Mouse (Mus musculus) embryonic facial prominence, embryonic 11.5 days (tissue): ENCODE measurements around the gene Slc1a5. TPM values are rescaled to one million over a fixed set of nuclear protein-coding genes. Genes with fewer than 3 reads are reported as not detected.
A peak's percentile ranks its signal among the peaks of the same experiment; 100 is the strongest.

ENCODE experiments used
- ATAC-seq: fragments of 200-750 bp; cut with Nextera tagmentation; replicated peaks from 2 replicates; pipeline ENCODE4 v1.8.0; 2017; ENCODE audit warnings: low read depth; ENCODE audit not compliant: insufficient number of reproducible peaks, low FRiP score, low TSS enrichment
- DNase-seq: peaks from one replicate; pipeline ENCODE4 v3.0.0-alpha.2; 2015; ENCODE audit warnings: low spot score
- H3K27ac ChIP-seq: fragments of 300-500 bp; sonication (generic); replicated peaks from 2 replicates; pipeline ENCODE4 v1.5.1; 2014; ENCODE audit warnings: mild to moderate bottlenecking, low read depth, low read length, control low read depth
- H3K27me3 ChIP-seq: fragments of 300-500 bp; sonication (generic); 2 replicates; pipeline ENCODE4 v1.6.1; 2014; ENCODE audit warnings: mild to moderate bottlenecking, low read length, moderate library complexity, mixed read lengths; ENCODE audit not compliant: control insufficient read depth, insufficient read depth
- H3K36me3 ChIP-seq: fragments of 300-500 bp; sonication (generic); replicated peaks from 2 replicates; pipeline ENCODE4 v1.6.1; 2014; ENCODE audit warnings: low read depth, mild to moderate bottlenecking, low read length, moderate library complexity, mixed read lengths; ENCODE audit not compliant: control insufficient read depth, insufficient read depth
- H3K4me1 ChIP-seq: fragments of 300-500 bp; sonication (generic); 2 replicates; pipeline ENCODE4 v1.6.1; 2014; ENCODE audit warnings: low read length, mixed read lengths; ENCODE audit not compliant: control insufficient read depth, insufficient read depth
- H3K4me2 ChIP-seq: fragments of 300-500 bp; sonication (generic); 2 replicates; pipeline ENCODE4 v1.6.1; 2014; ENCODE audit warnings: low read depth, mild to moderate bottlenecking, control low read depth, low read length, moderate library complexity
- H3K4me3 ChIP-seq: fragments of 300-500 bp; sonication (generic); 2 replicates; pipeline ENCODE4 v1.5.1; 2014; ENCODE audit warnings: low read depth, low read length, control low read depth
- H3K9ac ChIP-seq: fragments of 300-500 bp; sonication (generic); replicated peaks from 2 replicates; pipeline ENCODE4 v1.6.1; 2014; ENCODE audit warnings: mild to moderate bottlenecking, control low read depth, low read length
- H3K9me3 ChIP-seq: fragments of 300-500 bp; sonication (generic); replicated peaks from 2 replicates; pipeline ENCODE4 v1.6.1; 2016; ENCODE audit warnings: mild to moderate bottlenecking, low read length, inconsistent platforms, mixed read lengths; ENCODE audit not compliant: control insufficient read depth
- WGBS: fragments of 180-500 bp; shearing (Covaris S2); extraction: QIAGEN DNeasy Blood & Tissue Kit; methylation state at CpG from one replicate; pipeline ENCODE4 v1.1.7; 2014; 5-methylcytosine and 5-hydroxymethylcytosine counted together
- polyA plus RNA-seq: library from polyadenylated mRNA; unstranded; fragments of >200 nt; fragmentation: Nextera tagmentation; extraction: Ambion mirVana; gene quantifications from 2 replicates; pipeline ENCODE4 v1.2.1, GENCODE M21; 2014

Slc1a5 gene
- polyA plus RNA-seq, 1 experiment from 2014 or later: 19.6 TPM

DNA sequence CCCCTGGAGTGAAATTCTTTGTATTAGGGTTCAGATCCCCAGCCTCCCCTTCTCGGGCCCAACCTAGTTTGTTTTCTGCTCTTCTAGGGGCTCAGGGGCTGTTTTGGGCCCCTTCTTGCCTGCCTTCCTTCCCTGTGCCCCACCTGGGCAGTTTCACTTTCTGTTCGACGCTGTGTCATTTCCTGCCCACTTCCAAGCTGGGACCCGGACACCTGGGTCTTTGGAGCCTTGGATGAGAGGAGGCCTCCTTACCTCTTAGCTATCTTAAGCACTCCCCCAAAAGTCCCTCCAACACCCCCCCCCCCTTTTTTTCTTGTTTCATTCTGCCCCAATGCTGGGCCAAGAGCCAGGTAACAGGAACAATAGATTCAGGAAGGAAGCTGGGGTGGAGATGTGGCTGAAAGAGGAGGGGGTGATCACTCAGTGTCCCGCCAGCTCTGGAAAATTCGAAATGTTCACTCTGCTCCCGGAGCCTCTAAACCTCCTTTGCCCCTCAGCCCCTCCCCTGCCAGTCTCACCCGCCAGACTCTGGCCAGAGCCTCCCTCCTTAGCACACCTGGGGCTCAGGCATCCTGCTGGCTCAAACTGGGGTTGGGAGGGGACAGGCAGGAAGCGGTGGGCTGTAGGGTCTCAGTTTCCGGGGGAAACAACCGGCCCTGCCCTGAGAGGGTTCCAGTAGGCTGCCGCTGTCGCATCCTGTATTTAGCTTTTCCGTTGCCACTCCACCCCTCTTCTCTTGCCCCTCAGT, 64.1 kb downstream of the Slc1a5 start:
- Histone ChIP-seq H3K4me3 (no peak overlapping the region), H3K27ac (no peak overlapping the region), H3K4me1 (peaks cover 3% of the 10 kb centered on the region; the same call in 1 of the 2 replicates), H3K9me3 (no peaks in the 10 kb centered on the region), H3K36me3 (no peaks in the 10 kb centered on the region; the same call in 1 of the 2 replicates), H3K27me3 (no peaks in the 10 kb centered on the region), H3K4me2 (peak overlapping the region; percentile 32), H3K9ac (peak overlapping the region; percentile 39; the same call in 1 of the 2 replicates)
- no peak for DNase-seq
- 32% methylated on average over 14 of the region's 14 CpGs for WGBS
- ATAC-seq: no peak

DNA sequence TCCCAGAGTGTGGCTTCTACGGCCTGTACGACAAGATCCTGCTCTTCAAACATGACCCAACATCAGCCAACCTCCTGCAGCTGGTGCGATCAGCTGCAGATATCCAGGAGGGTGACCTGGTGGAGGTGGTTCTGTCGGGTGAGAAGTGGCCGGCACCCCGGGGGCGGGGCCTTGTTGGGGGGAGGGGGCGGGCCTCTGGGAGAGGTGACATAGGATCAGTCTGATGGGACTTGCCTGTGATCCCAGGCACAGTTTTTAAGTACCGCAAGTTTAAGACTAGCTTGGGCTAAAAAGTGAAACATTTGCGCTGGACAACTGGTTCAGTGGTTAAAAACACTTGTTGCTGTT, 64.7 kb downstream of the Slc1a5 start:
- WGBS: 34% methylated on average over 10 of the region's 10 CpGs
- Histone ChIP-seq H3K27me3 (no peaks in the 10 kb centered on the region), H3K4me3 (no peak overlapping the region), H3K36me3 (no peaks in the 10 kb centered on the region), H3K9ac (no peak overlapping the region; the same call in 1 of the 2 replicates), H3K4me2 (peak overlapping the region; percentile 32), H3K9me3 (no peaks in the 10 kb centered on the region), H3K27ac (no peak overlapping the region), H3K4me1 (peaks cover 3% of the 10 kb centered on the region; the same call in 1 of the 2 replicates)
- DNase-seq (no peak), ATAC-seq (no peak)

DNA sequence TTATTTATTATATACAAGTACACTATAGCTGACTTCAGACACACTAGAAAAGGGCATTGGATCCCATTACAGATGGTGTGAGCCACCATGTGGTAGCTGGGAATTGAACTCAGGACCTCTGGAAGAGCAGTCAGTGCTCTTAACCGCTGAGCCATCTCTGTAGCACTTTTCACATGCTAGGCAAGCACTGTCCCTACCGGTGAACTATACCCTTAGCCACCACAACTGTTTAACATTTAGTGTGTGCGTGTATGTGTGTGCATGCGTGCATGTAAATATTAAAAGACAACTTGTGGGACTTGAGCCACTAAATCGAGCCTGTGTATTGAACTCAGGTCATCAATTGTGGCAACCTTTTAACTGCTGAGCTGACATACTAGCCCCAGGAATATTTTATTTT, 65.6 kb downstream of the Slc1a5 start:
- Histone ChIP-seq H3K27me3 (no peaks in the 10 kb centered on the region), H3K4me2 (no peak overlapping the region), H3K9ac (no peak overlapping the region), H3K4me1 (peaks cover 3% of the 10 kb centered on the region; the same call in 1 of the 2 replicates), H3K4me3 (no peak overlapping the region), H3K9me3 (no peaks in the 10 kb centered on the region), H3K27ac (no peak overlapping the region), H3K36me3 (no peaks in the 10 kb centered on the region)
- no peak for DNase-seq
- 94% methylated on average over 5 of the region's 5 CpGs for WGBS
- ATAC-seq: no peak

DNA sequence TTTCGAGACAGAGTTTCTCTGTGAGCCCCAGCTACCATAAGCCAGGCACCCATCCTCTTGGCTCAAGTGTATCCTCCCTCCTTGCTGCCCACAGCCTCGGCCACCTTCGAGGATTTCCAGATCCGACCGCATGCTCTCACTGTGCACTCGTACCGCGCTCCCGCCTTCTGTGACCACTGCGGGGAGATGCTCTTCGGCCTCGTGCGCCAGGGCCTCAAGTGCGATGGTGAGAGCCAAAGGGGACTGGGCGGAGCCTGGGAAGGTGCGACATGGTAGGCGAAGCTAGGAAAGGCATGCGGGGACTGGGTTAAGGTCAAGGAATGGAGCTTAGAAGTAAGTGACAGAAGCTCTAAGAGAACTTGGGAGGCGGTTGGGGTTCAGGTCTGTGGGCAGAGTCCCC, 66.4 kb downstream of the Slc1a5 start:
- Histone ChIP-seq H3K36me3 (no peaks in the 10 kb centered on the region), H3K9me3 (no peaks in the 10 kb centered on the region), H3K4me1 (peaks cover 3% of the 10 kb centered on the region; the same call in 1 of the 2 replicates), H3K4me2 (no peak overlapping the region), H3K27me3 (no peaks in the 10 kb centered on the region), H3K4me3 (no peak overlapping the region), H3K27ac (no peak overlapping the region), H3K9ac (no peak overlapping the region)
- 84% methylated on average over 19 of the region's 19 CpGs for WGBS
- ATAC-seq (no peak), DNase-seq (no peak)

Other genes starting within 250 kb of the Slc1a5 start
- gene Arhgap35, start 166.3 kb upstream of the Slc1a5 start, polyA plus RNA-seq: 32.6 and 34.3 TPM in 2 replicates
- not detected in 2 replicates for gene Ceacam15, start 105.6 kb upstream of the Slc1a5 start, polyA plus RNA-seq
- gene Ceacam9, start 59.4 kb upstream of the Slc1a5 start, polyA plus RNA-seq: not detected in 2 replicates
- 262 and 279 TPM in 2 replicates for gene Ap2s1, start 42.9 kb upstream of the Slc1a5 start, polyA plus RNA-seq
- gene Strn4, start 34.5 kb downstream of the Slc1a5 start, polyA plus RNA-seq: 102 and 121 TPM in 2 replicates
- 21.0 and 24.9 TPM in 2 replicates for gene Fkrp, start 35.4 kb downstream of the Slc1a5 start, polyA plus RNA-seq
- 10.1 and 11.4 TPM in 2 replicates for gene Prkd2, start 61.6 kb downstream of the Slc1a5 start, polyA plus RNA-seq
- 11.5 and 12.2 TPM in 2 replicates for gene Dact3, start 94.0 kb downstream of the Slc1a5 start, polyA plus RNA-seq
- gene Gng8, start 110.4 kb downstream of the Slc1a5 start, polyA plus RNA-seq: 16.0 and 19.8 TPM in 2 replicates
- 0.87 and 1.1 TPM in 2 replicates for gene Ptgir, start 125.2 kb downstream of the Slc1a5 start, polyA plus RNA-seq
- 227 and 237 TPM in 2 replicates for gene Calm3, start 142.8 kb downstream of the Slc1a5 start, polyA plus RNA-seq
- 3.7 and 4.2 TPM in 2 replicates for gene Pnmal2, start 163.3 kb downstream of the Slc1a5 start, polyA plus RNA-seq
- 5.3 and 6.6 TPM in 2 replicates for gene Pnmal1, start 178.3 kb downstream of the Slc1a5 start, polyA plus RNA-seq
- 0.52 and 0.63 TPM in 2 replicates for gene Gm42372, start 201.7 kb downstream of the Slc1a5 start, polyA plus RNA-seq
- gene Ccdc8, start 211.4 kb downstream of the Slc1a5 start, polyA plus RNA-seq: 15.9 and 17.1 TPM in 2 replicates
- gene Ppp5c, start 246.6 kb downstream of the Slc1a5 start, polyA plus RNA-seq: 100 and 102 TPM in 2 replicates